Mouse (Mus musculus) intestine, embryonic 14.5 days (tissue): ENCODE measurements around the gene Tmem87b. TPM values are rescaled to one million over a fixed set of nuclear protein-coding genes. Genes with fewer than 3 reads are reported as not detected.
A peak's percentile ranks its signal among the peaks of the same experiment; 100 is the strongest.

ENCODE experiments used
- ATAC-seq: fragments of 200-750 bp; cut with Nextera tagmentation; replicated peaks from 2 replicates; pipeline ENCODE4 v1.8.0; 2017; ENCODE audit warnings: low read depth, moderate number of reproducible peaks, moderate TSS enrichment, moderate library complexity; ENCODE audit not compliant: low FRiP score, low TSS enrichment
- DNase-seq: peaks from one replicate; pipeline ENCODE4 v3.0.0-alpha.2; 2018; ENCODE audit warnings: low spot score
- H3K27ac ChIP-seq: fragments of 300-500 bp; sonication (generic); 2 replicates; pipeline ENCODE4 v1.5.1; 2014; ENCODE audit warnings: low read depth, mild to moderate bottlenecking, control low read depth
- H3K27me3 ChIP-seq: fragments of 300-500 bp; sonication (generic); replicated peaks from 2 replicates; pipeline ENCODE4 v1.6.1; 2014; ENCODE audit warnings: low read length, control low read depth; ENCODE audit not compliant: control insufficient read depth, insufficient read depth
- H3K36me3 ChIP-seq: fragments of 300-500 bp; sonication (generic); 2 replicates; pipeline ENCODE4 v1.6.1; 2014; ENCODE audit warnings: low read length, control low read depth; ENCODE audit not compliant: control insufficient read depth, insufficient read depth
- H3K4me1 ChIP-seq: fragments of 300-500 bp; sonication (generic); replicated peaks from 2 replicates; pipeline ENCODE4 v1.6.1; 2014; ENCODE audit warnings: low read length, control low read depth, mixed read lengths; ENCODE audit not compliant: control insufficient read depth, insufficient read depth
- H3K4me2 ChIP-seq: fragments of 300-500 bp; sonication (generic); 2 replicates; pipeline ENCODE4 v1.6.1; 2014; ENCODE audit warnings: low read length
- H3K4me3 ChIP-seq: fragments of 300-500 bp; sonication (generic); 2 replicates; pipeline ENCODE4 v1.5.1; 2014; ENCODE audit warnings: low read depth, low read length, control low read depth, mixed read lengths
- H3K9ac ChIP-seq: fragments of 300-500 bp; sonication (generic); 2 replicates; pipeline ENCODE4 v1.6.1; 2014; ENCODE audit warnings: mild to moderate bottlenecking, low read length
- H3K9me3 ChIP-seq: fragments of 300-500 bp; sonication (generic); 2 replicates; pipeline ENCODE4 v1.6.1; 2016; ENCODE audit warnings: low read length, control low read depth; ENCODE audit not compliant: control insufficient read depth
- WGBS: fragments of 180-500 bp; shearing (Covaris S2); extraction: QIAGEN DNeasy Blood & Tissue Kit; methylation state at CpG from one replicate; pipeline ENCODE4 v1.1.7; 2014; 5-methylcytosine and 5-hydroxymethylcytosine counted together
- polyA plus RNA-seq: library from polyadenylated mRNA; unstranded; fragments of >200 nt; fragmentation: Nextera tagmentation; extraction: Ambion mirVana; gene quantifications from 2 replicates; pipeline ENCODE4 v1.2.1, GENCODE M21; 2014

Gene Tmem87b
- polyA plus RNA-seq, 1 experiment from 2014 or later: 34.2 TPM

DNA sequence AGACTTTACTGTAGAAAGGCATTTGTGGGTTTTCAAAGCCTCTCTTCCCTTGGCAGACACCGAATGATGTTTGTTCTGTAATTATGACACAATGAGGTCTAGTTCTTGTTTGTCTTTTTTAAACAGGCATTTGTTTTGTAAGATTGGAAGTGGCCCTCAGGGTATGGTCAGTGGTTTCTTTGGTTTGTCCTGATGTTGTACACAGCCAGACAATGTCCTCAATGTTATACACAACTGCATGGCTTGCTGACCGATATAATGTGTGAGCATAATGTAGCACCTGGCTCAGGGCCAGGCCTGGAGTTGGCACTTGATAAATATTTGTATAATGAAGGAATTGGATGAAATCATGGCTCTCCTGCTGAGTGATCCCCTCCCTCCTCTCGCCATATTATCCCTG, 41.9 kb downstream of the Tmem87b start:
- WGBS: 62% methylated on average over 3 of the region's 3 CpGs
- H3K4me3 ChIP-seq: no peak overlapping the region
- no peaks in the 10 kb centered on the region for H3K9me3 ChIP-seq
- H3K4me1 ChIP-seq: 0 out of 2 replicates have a peak, but pooled peaks cover 3% of the 10 kb centered on the region
- H3K36me3 ChIP-seq: peaks cover 1% of the 10 kb centered on the region; the same call in 1 of the 2 replicates
- 0 out of 2 replicates have a peak, but pooled peaks cover 8% of the 10 kb centered on the region for H3K27me3 ChIP-seq
- no peak overlapping the region for H3K9ac ChIP-seq
- H3K4me2 ChIP-seq: no peak overlapping the region
- DNase-seq (no peak), ATAC-seq (no peak)
- H3K27ac ChIP-seq: no peak overlapping the region

DNA sequence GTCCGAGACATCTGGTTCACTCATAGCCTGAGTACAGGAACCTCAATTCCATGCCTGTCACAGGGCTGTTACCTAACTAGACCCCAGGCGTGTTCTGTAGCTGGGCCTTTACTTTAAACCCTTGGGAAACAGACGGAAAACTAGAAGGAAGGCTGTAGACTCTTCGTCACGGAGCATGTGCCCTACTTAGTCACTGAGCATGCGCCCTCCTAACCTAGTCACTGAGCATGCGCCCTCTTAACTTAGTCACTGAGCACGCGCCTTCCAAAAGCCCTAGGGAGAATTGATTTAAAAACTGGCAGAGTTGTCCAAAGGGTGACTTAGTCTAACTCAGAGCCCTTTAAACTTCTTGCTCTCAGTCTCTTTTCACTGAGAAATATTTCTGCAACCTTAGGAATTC, 44.7 kb downstream of the Tmem87b start, which contains the start of gene Fbln7:
Gene Fbln7 (plus strand): TSS at position 346 of the 400 bp plus-strand sequence.
- Histone ChIP-seq H3K36me3 (no peaks in the 10 kb centered on the region), H3K9ac (peak within 1 kb of the TSS; percentile 35), H3K4me1 (0 out of 2 replicates have a peak, but pooled peaks cover 3% of the 10 kb centered on the region), H3K4me2 (peak within 1 kb of the TSS; percentile 81), H3K4me3 (peak within 1 kb of the TSS; percentile 51), H3K27me3 (0 out of 2 replicates have a peak, but pooled peaks cover 8% of the 10 kb centered on the region), H3K27ac (no peak within 1 kb of the TSS), H3K9me3 (no peaks in the 10 kb centered on the region)
- WGBS: 91% methylated on average over 9 of the region's 9 CpGs
- DNase-seq (no peak), ATAC-seq (no peak)

GRCm38 (mm10) chr2:128863777-128864331, 45.9 kb downstream of the Tmem87b start:
- no peaks in the 10 kb centered on the region for H3K36me3 ChIP-seq
- ATAC-seq (peak; percentile 75), DNase-seq (peak; percentile 75)
- H3K4me1 ChIP-seq: 0 out of 2 replicates have a peak, but pooled peaks cover 3% of the 10 kb centered on the region
- H3K27me3 ChIP-seq: 0 out of 2 replicates have a peak, but pooled peaks cover 8% of the 10 kb centered on the region
- no peaks in the 10 kb centered on the region for H3K9me3 ChIP-seq
- H3K4me3 ChIP-seq: peak overlapping the region; percentile 51
- no peak overlapping the region for H3K27ac ChIP-seq
- WGBS: under 1% methylated on average over 36 of the region's 38 CpGs
- H3K9ac ChIP-seq: peak overlapping the region; percentile 35
- peak overlapping the region; percentile 81 for H3K4me2 ChIP-seq

- Histone ChIP-seq H3K27ac (no peak overlapping the region), H3K9me3 (no peaks in the 10 kb centered on the region), H3K4me3 (no peak overlapping the region), H3K4me1 (0 out of 2 replicates have a peak, but pooled peaks cover 3% of the 10 kb centered on the region), H3K36me3 (no peaks in the 10 kb centered on the region), H3K9ac (no peak overlapping the region), H3K27me3 (0 out of 2 replicates have a peak, but pooled peaks cover 8% of the 10 kb centered on the region), H3K4me2 (no peak overlapping the region)
- WGBS: 30% methylated on average over 3 of the region's 3 CpGs
- no peak for ATAC-seq
- no peak for DNase-seq
Observed at GRCm38 (mm10) chr2:128865061-128865460, 47.1 kb downstream of the Tmem87b start.

- H3K36me3 ChIP-seq: no peaks in the 10 kb centered on the region
- H3K4me1 ChIP-seq: no peaks in the 10 kb centered on the region
- WGBS: 73% methylated on average over 8 of the region's 8 CpGs
- no peak overlapping the region for H3K9ac ChIP-seq
- H3K9me3 ChIP-seq: no peaks in the 10 kb centered on the region
- no peak overlapping the region for H3K4me3 ChIP-seq
- no peak overlapping the region for H3K27ac ChIP-seq
- H3K27me3 ChIP-seq: no peaks in the 10 kb centered on the region
- H3K4me2 ChIP-seq: no peak overlapping the region
- DNase-seq (no peak), ATAC-seq (no peak)
Observed at GRCm38 (mm10) chr2:128871656-128872055, 53.7 kb downstream of the Tmem87b start.

DNA sequence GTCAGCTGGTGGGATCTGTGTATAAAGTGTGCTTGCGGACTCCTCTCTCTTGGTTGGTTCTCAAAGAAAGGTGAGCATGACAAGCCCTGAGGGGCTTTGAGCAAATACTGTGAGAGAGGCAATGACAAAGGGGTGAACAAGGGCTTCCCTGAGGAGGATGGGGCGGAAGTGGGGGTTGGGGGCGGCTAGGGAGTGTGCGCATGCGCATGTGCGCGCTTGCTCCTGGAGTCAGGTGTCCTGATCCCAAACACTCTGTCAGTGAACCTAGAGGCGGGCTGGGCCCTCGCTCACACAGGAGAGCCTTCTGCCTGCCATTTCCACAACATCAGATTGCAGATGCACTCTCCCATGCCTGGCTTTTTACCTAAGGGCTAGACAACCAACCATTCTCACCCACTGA, 54.3 kb downstream of the Tmem87b start:
- no peak overlapping the region for H3K27ac ChIP-seq
- no peak overlapping the region for H3K4me2 ChIP-seq
- H3K36me3 ChIP-seq: no peaks in the 10 kb centered on the region
- DNase-seq: no peak
- no peaks in the 10 kb centered on the region for H3K9me3 ChIP-seq
- 88% methylated on average over 9 of the region's 9 CpGs for WGBS
- H3K9ac ChIP-seq: no peak overlapping the region
- ATAC-seq: no peak
- H3K4me3 ChIP-seq: no peak overlapping the region
- H3K4me1 ChIP-seq: no peaks in the 10 kb centered on the region
- no peaks in the 10 kb centered on the region for H3K27me3 ChIP-seq

- no peaks in the 10 kb centered on the region for H3K27me3 ChIP-seq
- ATAC-seq: no peak
- no peak overlapping the region for H3K4me2 ChIP-seq
- WGBS: 81% methylated on average over 8 of the region's 8 CpGs
- no peak overlapping the region for H3K9ac ChIP-seq
- no peaks in the 10 kb centered on the region for H3K36me3 ChIP-seq
- no peaks in the 10 kb centered on the region for H3K4me1 ChIP-seq
- no peak overlapping the region for H3K27ac ChIP-seq
- H3K4me3 ChIP-seq: no peak overlapping the region
- H3K9me3 ChIP-seq: no peaks in the 10 kb centered on the region
- DNase-seq: no peak
Observed at GRCm38 (mm10) chr2:128875526-128875925, 57.6 kb downstream of the Tmem87b start.

DNA sequence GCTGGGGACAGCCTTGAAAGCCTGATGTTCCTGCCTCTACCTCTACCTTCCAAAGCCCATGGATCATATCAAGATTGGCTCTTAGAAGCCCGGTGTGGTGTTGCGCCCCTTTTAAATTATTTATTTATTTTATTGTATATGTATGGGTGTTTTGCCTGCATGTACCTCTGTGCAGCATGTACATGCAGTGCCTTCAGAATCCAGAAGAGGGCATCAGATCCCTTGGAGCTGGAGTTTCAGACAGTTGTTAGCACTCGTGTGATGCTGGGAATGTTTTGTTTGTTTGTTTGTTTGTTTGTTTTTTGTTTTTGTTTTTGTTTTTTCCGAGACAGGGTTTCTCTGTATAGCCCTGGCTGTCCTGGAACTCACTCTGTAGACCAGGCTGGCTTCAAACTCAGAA, 63.3 kb downstream of the Tmem87b start:
- no peak for ATAC-seq
- H3K27me3 ChIP-seq: no peaks in the 10 kb centered on the region
- WGBS: 70% methylated on average over 4 of the region's 4 CpGs

GRCm38 (mm10) chr2:128885225-128885811, 67.4 kb downstream of the Tmem87b start:
- H3K4me3 ChIP-seq: no peak overlapping the region
- H3K27ac ChIP-seq: no peak overlapping the region
- no peak overlapping the region for H3K4me2 ChIP-seq
- no peak for DNase-seq
- no peaks in the 10 kb centered on the region for H3K27me3 ChIP-seq
- H3K36me3 ChIP-seq: no peaks in the 10 kb centered on the region
- WGBS: 80% methylated on average over 8 of the region's 8 CpGs
- no peaks in the 10 kb centered on the region for H3K4me1 ChIP-seq
- no peak for ATAC-seq
- no peaks in the 10 kb centered on the region for H3K9me3 ChIP-seq
- no peak overlapping the region for H3K9ac ChIP-seq

More for the DNA sequence above, 63.3 kb downstream of the Tmem87b start:
- H3K9ac ChIP-seq: no peak overlapping the region
- no peaks in the 10 kb centered on the region for H3K4me1 ChIP-seq
- no peaks in the 10 kb centered on the region for H3K36me3 ChIP-seq
- DNase-seq: no peak
- H3K4me2 ChIP-seq: no peak overlapping the region
- H3K4me3 ChIP-seq: no peak overlapping the region
- H3K9me3 ChIP-seq: no peaks in the 10 kb centered on the region
- H3K27ac ChIP-seq: no peak overlapping the region
